Mouse (Mus musculus) lung, postnatal 10 days (tissue): ENCODE measurements at regions not wholly inside any gene's neighbourhood (a gene's known extent, or its start where the extent isn't known, plus 50 kb on each side); places are given as distances from the start of the nearest gene placed in this dataset.

Experiments used
- DNase-seq: peaks from one replicate; pipeline ENCODE4 v3.0.0; 2021

GRCm38 (mm10) chr11:25538641-25539258, 671.8 kb downstream of the 5730522E02Rik start:
- DNase-seq: peak; percentile 18

GRCm38 (mm10) chr11:25536069-25536468, 674.5 kb downstream of the 5730522E02Rik start:
- DNase-seq: no peak

- no peak for DNase-seq
These were observed 677.5 kb downstream of the 5730522E02Rik start for GRCm38 (mm10) chr11:25533081-25533480.

GRCm38 (mm10) chr11:25531668-25532398, 678.7 kb downstream of the 5730522E02Rik start:
- DNase-seq: no peak

GRCm38 (mm10) chr11:25528056-25528455, 682.5 kb downstream of the 5730522E02Rik start:
- DNase-seq: no peak

GRCm38 (mm10) chr11:25518903-25519302, 691.7 kb downstream of the 5730522E02Rik start:
- no peak for DNase-seq

- no peak for DNase-seq
These were observed 692.4 kb downstream of the 5730522E02Rik start for GRCm38 (mm10) chr11:25518131-25518530.

- DNase-seq: no peak
These were observed 705.1 kb downstream of the 5730522E02Rik start for GRCm38 (mm10) chr11:25505500-25505899.

- DNase-seq: no peak
These were observed 736.7 kb downstream of the 5730522E02Rik start for GRCm38 (mm10) chr11:25473682-25474365.

- DNase-seq: no peak
These were observed 740.7 kb downstream of the 5730522E02Rik start for GRCm38 (mm10) chr11:25469819-25470218.

GRCm38 (mm10) chr11:25437206-25437605, 773.4 kb downstream of the 5730522E02Rik start:
- no peak for DNase-seq

GRCm38 (mm10) chr11:25435645-25436044, 774.9 kb downstream of the 5730522E02Rik start:
- DNase-seq: peak; percentile 3

GRCm38 (mm10) chr11:25423186-25423585, 787.4 kb downstream of the 5730522E02Rik start:
- DNase-seq: no peak

GRCm38 (mm10) chr11:25421486-25421885, 789.1 kb downstream of the 5730522E02Rik start:
- DNase-seq: no peak

GRCm38 (mm10) chr11:25410403-25411090, 800.0 kb downstream of the 5730522E02Rik start:
- no peak for DNase-seq

GRCm38 (mm10) chr11:25391649-25392048, 818.9 kb downstream of the 5730522E02Rik start:
- DNase-seq: no peak

GRCm38 (mm10) chr11:25367111-25367510, 843.5 kb downstream of the 5730522E02Rik start:
- DNase-seq: no peak

GRCm38 (mm10) chr11:25365433-25365832, 845.1 kb downstream of the 5730522E02Rik start:
- no peak for DNase-seq

GRCm38 (mm10) chr11:25359723-25360122, 850.8 kb downstream of the 5730522E02Rik start:
- no peak for DNase-seq

- DNase-seq: no peak
These were observed 852.7 kb downstream of the 5730522E02Rik start for GRCm38 (mm10) chr11:25357717-25358411.

GRCm38 (mm10) chr11:25356671-25357586, 853.6 kb downstream of the 5730522E02Rik start:
- DNase-seq: no peak
